Mouse (Mus musculus) hindbrain, embryonic 16.5 days (tissue): ENCODE data around the gene Rapsn. TPM values are rescaled to one million over a fixed set of nuclear protein-coding genes. Genes with fewer than 3 reads are reported as not detected.
"Not testable (repeated sequence)": the region's sequence is repeated elsewhere in the genome, so short reads cannot be mapped to it uniquely, and the experiment has no call there.

Experiments
- ATAC-seq: fragments of 200-750 bp; cut with Nextera tagmentation; 2 replicates; pipeline ENCODE4 v1.8.0; 2017; ENCODE audit warnings: moderate TSS enrichment, moderate library complexity
- H3K27ac ChIP-seq: fragments of 300-500 bp; sonication (generic); 2 replicates; pipeline ENCODE4 v1.5.1; 2014; ENCODE audit warnings: low read depth, mild to moderate bottlenecking, control low read depth, low read length, moderate library complexity
- H3K27me3 ChIP-seq: fragments of 300-500 bp; sonication (generic); replicated peaks from 2 replicates; pipeline ENCODE4 v1.6.1; 2014; ENCODE audit warnings: low read length; ENCODE audit not compliant: control insufficient read depth, insufficient read depth
- H3K36me3 ChIP-seq: fragments of 300-500 bp; sonication (generic); 2 replicates; pipeline ENCODE4 v1.6.1; 2014; ENCODE audit warnings: mild to moderate bottlenecking, low read length, moderate library complexity, mixed read lengths; ENCODE audit not compliant: control insufficient read depth, insufficient read depth
- H3K4me1 ChIP-seq: fragments of 300-500 bp; sonication (generic); 2 replicates; pipeline ENCODE4 v1.6.1; 2014; ENCODE audit warnings: low read depth, low read length; ENCODE audit not compliant: control insufficient read depth, insufficient read depth
- H3K4me2 ChIP-seq: fragments of 300-500 bp; sonication (generic); 2 replicates; pipeline ENCODE4 v1.6.1; 2014; ENCODE audit warnings: mild to moderate bottlenecking, low read length, control low read depth, moderate library complexity
- H3K4me3 ChIP-seq: fragments of 300-500 bp; sonication (generic); 2 replicates; pipeline ENCODE4 v1.5.1; 2014; ENCODE audit warnings: mild to moderate bottlenecking, low read length, control low read depth, moderate library complexity
- H3K9ac ChIP-seq: fragments of 300-500 bp; sonication (generic); 2 replicates; pipeline ENCODE4 v1.6.1; 2014; ENCODE audit warnings: low read depth, mild to moderate bottlenecking, control low read depth, low read length, moderate library complexity
- H3K9me3 ChIP-seq: fragments of 300-500 bp; sonication (generic); 2 replicates; pipeline ENCODE4 v1.6.1; 2014; ENCODE audit warnings: mild to moderate bottlenecking, low read length, moderate library complexity; ENCODE audit not compliant: control insufficient read depth
- WGBS: fragments of 180-500 bp; shearing (Covaris S2); extraction: QIAGEN DNeasy Blood & Tissue Kit; methylation state at CpG from one replicate; pipeline ENCODE4 v1.1.7; 2014; 5-methylcytosine and 5-hydroxymethylcytosine counted together
- polyA plus RNA-seq: library from polyadenylated mRNA; unstranded; fragments of >200 nt; fragmentation: Nextera tagmentation; extraction: Ambion mirVana; gene quantifications from 2 replicates; pipeline ENCODE4 v1.2.1, GENCODE M21; 2015

Rapsn gene
- 1.1 and 2.1 TPM in 2 replicates for polyA plus RNA-seq

DNA sequence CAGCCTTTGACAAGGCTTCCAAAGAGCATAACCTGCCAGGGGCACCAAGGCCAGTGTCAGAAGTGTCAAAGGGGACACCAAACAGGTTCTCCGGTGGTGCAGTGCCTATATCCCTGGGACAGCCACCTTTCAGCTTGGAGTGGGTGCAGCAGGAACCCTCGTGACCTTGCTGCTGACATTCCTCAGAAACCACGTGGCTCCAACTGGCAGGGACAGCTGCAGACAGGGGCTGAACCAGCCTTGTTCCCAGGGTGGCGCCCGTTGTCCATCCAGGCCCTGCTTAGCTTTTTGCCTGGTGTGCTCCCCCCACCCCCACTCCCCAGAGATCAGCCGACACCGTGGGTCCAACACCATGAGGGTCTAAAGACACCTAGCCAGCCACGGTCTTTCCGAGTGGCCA lies at the start of gene Rapsn:
Rapsn (plus strand) TSS at position 236 of the 400 bp plus-strand sequence.
- Histone ChIP-seq H3K9ac (no peak within 1 kb of the TSS), H3K4me1 (no peaks in the 10 kb centered on the region), H3K4me2 (no peak within 1 kb of the TSS), H3K27ac (no peak within 1 kb of the TSS), H3K4me3 (no peak within 1 kb of the TSS), H3K36me3 (no peaks in the 10 kb centered on the region), H3K9me3 (no peaks in the 10 kb centered on the region), H3K27me3 (no peaks in the 10 kb centered on the region)
- ATAC-seq, result no peak
- WGBS, result 75% methylated on average over 9 of the region's 9 CpGs

DNA sequence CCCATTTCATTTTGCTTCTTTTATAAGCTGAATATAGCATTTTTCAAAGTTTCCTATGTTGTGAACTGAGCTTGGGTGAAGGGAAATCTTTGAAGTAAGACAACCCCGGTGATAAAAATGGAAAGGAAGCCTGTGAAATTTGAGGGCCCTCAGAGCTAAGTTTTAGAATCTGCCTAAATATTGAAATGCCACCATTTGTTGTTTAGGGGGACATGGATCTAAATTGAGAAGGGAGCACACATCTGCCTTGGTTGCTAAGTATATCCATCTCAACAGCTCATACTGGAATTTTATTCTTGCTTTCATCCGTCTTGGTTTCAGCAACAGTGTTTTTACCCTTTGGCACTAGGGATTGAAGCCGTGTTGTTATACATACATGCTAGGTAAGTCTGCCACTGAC lies 49.4 kb upstream of the Rapsn start:
- Histone ChIP-seq H3K27ac (no peak overlapping the region), H3K4me1 (no peaks in the 10 kb centered on the region)

GRCm38 (mm10) chr2:91008536-91008935 lies 26.9 kb upstream of the Rapsn start:
- WGBS, result 95% methylated on average over 8 of the region's 8 CpGs
- Histone ChIP-seq H3K36me3 (peaks cover 46% of the 10 kb centered on the region), H3K4me1 (no peaks in the 10 kb centered on the region), H3K9ac (no peak overlapping the region), H3K4me2 (no peak overlapping the region), H3K27me3 (no peaks in the 10 kb centered on the region), H3K9me3 (no peaks in the 10 kb centered on the region), H3K4me3 (no peak overlapping the region), H3K27ac (no peak overlapping the region)
- ATAC-seq, result no peak

More for the DNA sequence above, 49.4 kb upstream of the Rapsn start:
- Histone ChIP-seq H3K27me3 (no peaks in the 10 kb centered on the region), H3K4me2 (no peak overlapping the region), H3K9ac (no peak overlapping the region), H3K36me3 (no peaks in the 10 kb centered on the region), H3K9me3 (no peaks in the 10 kb centered on the region), H3K4me3 (no peak overlapping the region)
- no peak for ATAC-seq
- WGBS, result 89% methylated on average over 3 of the region's 3 CpGs

DNA sequence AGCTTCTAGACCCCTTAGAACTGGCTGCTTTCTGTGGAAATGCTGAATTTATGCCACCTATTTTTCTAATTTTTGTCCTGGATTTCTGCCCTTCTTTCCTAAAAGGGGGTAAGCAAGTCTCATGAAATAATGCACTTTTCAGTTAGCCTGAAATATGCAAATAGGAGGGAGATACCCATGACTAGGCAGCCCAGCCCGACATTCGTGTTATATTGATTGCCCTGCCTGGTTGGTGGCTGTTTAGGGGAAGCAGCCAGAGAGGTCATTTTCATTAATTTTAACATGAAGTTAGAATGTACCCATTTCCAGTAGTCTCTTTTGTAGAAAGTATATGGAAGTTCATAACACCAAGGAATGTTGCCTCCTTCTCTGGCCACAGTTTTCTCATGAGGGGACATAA lies 21.5 kb upstream of the Rapsn start:
- H3K9ac ChIP-seq, result no peak overlapping the region
- peaks cover 25% of the 10 kb centered on the region for H3K36me3 ChIP-seq
- no peak for ATAC-seq
- H3K27me3 ChIP-seq, result no peaks in the 10 kb centered on the region
- no peak overlapping the region for H3K27ac ChIP-seq
- H3K9me3 ChIP-seq, result no peaks in the 10 kb centered on the region
- 91% methylated on average over 2 of the region's 2 CpGs for WGBS
- H3K4me2 ChIP-seq, result no peak overlapping the region
- H3K4me1 ChIP-seq, result no peaks in the 10 kb centered on the region
- H3K4me3 ChIP-seq, result no peak overlapping the region

DNA sequence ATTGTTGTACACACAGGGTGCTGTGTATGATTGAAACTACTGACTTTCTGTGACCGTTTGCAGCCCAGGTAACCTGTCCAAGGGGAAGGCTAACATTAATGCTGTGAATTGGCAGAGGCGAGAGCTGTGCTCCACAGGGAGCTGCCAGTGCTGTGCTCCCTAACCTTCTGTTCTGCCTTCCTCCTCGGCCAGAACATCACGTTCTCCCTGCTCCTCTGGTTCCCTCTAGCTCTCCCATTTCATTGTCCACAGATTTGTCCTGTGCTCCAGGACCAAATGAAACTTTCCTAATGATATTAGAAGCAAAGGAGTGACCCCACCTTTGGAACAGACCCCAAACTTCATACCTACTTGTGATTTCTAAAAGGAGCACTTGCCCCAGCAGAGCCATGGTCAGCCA lies 20.0 kb upstream of the Rapsn start:
- Histone ChIP-seq H3K9me3 (no peaks in the 10 kb centered on the region), H3K36me3 (peaks cover 15% of the 10 kb centered on the region), H3K4me1 (no peaks in the 10 kb centered on the region), H3K9ac (no peak overlapping the region), H3K4me3 (no peak overlapping the region), H3K27ac (no peak overlapping the region), H3K27me3 (no peaks in the 10 kb centered on the region), H3K4me2 (no peak overlapping the region)
- ATAC-seq, result no peak
- 68% methylated on average over 4 of the region's 4 CpGs for WGBS

DNA sequence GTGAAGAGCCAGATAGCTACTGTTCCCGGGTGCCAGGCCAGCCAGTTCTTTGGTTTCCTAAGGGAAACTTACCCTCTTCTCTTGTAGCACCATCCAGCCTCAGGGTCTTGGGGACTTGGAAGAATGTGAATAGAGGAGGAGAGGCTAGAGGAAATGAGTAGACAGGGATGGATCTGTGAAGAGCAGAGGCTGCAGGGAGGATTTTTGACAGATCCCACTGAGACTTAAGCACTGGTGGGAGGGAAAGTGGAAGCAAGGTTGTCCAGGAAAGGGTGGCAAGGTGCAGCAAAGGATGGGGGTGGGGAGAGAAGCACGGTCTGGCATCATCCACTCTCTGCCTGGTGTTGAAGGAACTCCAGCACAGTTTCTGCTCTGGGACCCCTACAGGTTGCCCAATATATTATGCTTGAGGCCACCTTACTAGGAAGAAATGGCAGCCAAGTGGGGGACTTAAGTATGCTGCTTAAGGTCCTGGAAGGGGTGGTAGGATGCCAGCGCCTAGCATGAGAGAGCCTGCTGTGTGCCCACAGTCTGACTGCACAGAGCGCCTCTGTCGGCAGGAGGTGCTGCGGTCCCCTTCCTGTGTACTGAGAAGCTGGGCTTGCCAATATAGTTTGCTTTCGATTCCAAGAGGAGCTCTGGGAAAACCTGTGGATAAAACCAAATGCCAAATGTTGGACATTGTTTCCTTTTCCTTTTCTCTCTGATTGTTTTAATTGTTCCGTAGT lies 17.2 kb upstream of the Rapsn start:
- no peaks in the 10 kb centered on the region; the same call in 1 of the 2 replicates for H3K4me1 ChIP-seq
- ATAC-seq, result no peak
- no peak overlapping the region for H3K4me3 ChIP-seq
- peak overlapping the region; percentile 1; the same call in 1 of the 2 replicates for H3K27ac ChIP-seq
- no peak overlapping the region for H3K4me2 ChIP-seq
- H3K27me3 ChIP-seq, result no peaks in the 10 kb centered on the region
- WGBS, result 78% methylated on average over 8 of the region's 8 CpGs
- no peaks in the 10 kb centered on the region for H3K9me3 ChIP-seq
- peaks cover 11% of the 10 kb centered on the region for H3K36me3 ChIP-seq
- no peak overlapping the region for H3K9ac ChIP-seq

DNA sequence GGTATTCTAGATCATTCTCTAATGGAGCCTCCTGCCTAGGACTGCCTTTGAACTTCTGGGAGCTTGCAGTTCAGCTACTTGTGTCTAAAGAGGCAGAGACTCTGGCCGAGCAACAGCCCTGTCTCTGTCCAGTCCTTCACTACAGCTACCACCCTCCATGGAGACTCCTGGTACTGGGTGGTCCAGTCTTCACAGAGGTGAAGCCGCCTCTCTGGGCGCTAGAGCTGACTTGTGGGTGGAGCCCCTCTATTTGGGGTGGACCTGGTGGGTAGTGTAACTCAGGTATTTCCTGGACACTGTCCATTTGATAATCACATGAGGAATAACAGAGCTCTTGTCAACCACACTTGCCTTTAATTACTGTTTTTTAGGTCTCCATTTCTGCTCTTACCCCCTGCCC lies 15.5 kb upstream of the Rapsn start:
- Histone ChIP-seq H3K4me3 (no peak overlapping the region), H3K9me3 (no peaks in the 10 kb centered on the region), H3K27me3 (no peaks in the 10 kb centered on the region), H3K36me3 (peaks cover 3% of the 10 kb centered on the region; the same call in 1 of the 2 replicates), H3K9ac (no peak overlapping the region), H3K4me1 (no peaks in the 10 kb centered on the region; the same call in 1 of the 2 replicates), H3K4me2 (no peak overlapping the region), H3K27ac (no peak overlapping the region)
- 94% methylated on average over 3 of the region's 3 CpGs for WGBS
- ATAC-seq, result no peak

- not testable (repeated sequence) for H3K27ac ChIP-seq, ATAC-seq, H3K36me3 ChIP-seq, H3K4me3 ChIP-seq, H3K9me3 ChIP-seq, H3K27me3 ChIP-seq, H3K4me1 ChIP-seq, H3K9ac ChIP-seq, H3K4me2 ChIP-seq
- WGBS, result 94% methylated on average over 7 of the region's 7 CpGs
Observed at GRCm38 (mm10) chr2:91022266-91022665, 13.2 kb upstream of the Rapsn start.

DNA sequence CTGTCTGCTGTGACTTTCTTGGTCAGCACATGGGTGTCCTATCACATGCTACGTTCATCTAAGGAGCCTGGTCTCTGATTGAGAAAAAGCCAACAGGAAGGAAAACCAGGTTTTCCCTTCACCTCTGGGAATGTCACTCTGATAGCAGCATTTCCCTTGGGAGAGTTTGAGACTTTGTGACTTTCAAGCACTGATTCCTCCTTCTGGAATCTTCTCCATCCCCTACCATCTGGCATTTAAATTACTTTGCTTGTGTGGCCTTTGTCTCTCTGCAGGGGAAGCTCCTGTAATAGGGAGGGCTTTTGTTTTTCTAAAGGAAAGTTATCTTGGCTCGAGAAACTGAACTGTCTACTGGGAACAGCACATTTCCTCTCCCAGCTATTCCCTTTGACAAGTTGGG lies 12.3 kb upstream of the Rapsn start:
- no peaks in the 10 kb centered on the region; the same call in 1 of the 2 replicates for H3K4me1 ChIP-seq
- no peak for ATAC-seq
- H3K27me3 ChIP-seq, result no peaks in the 10 kb centered on the region
- H3K36me3 ChIP-seq, result peaks cover 3% of the 10 kb centered on the region; the same call in 1 of the 2 replicates
- no peak overlapping the region for H3K9ac ChIP-seq
- H3K4me2 ChIP-seq, result no peak overlapping the region
- H3K9me3 ChIP-seq, result no peaks in the 10 kb centered on the region
- H3K27ac ChIP-seq, result 0 out of 2 replicates have a peak overlapping the region, but pooled peaks have one; percentile 2
- no peak overlapping the region for H3K4me3 ChIP-seq
- WGBS, result 56% methylated on average over 2 of the region's 2 CpGs
